Mouse (Mus musculus): ENCODE data around the gene Ddx58. TPM values are rescaled to one million over a fixed set of nuclear protein-coding genes. Genes with fewer than 3 reads are reported as not detected.

Ddx58 gene
- polyA plus RNA-seq, 1 experiment, result 58.4 TPM

DNA sequence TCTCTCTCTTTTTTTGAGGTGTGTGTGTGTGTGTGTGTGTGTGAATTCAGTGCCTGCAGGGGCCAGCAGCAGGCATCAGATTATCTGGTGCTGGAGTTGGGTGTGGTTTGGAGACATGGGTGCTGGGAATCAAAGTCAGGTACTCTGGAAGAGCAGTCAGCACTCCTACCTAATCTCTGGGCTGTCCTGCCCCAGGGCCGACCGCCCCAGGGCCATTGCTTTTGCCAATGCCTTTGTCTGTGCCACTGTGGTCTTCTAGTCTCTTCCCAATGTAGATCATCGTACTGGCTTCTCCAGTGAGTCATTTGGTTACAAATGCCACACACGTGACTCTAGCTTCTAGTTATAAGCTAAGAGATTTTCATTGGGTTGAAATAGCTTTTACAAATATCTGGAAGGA, 84.9 kb downstream of the Ddx58 start:
- TF ChIP-seq CTCF (IDR thresholded peaks at IDR 0.05; ENCODE audit: borderline replicate concordance, insufficient read depth, low read length) (no peak), POLR2A (IDR thresholded peaks at IDR 0.05; ENCODE audit: low read depth, low read length) (no peak)
- H3K27ac ChIP-seq (ENCODE audit: insufficient read depth, low read length), result no peak overlapping the region
- peaks cover 5% of the 10 kb centered on the region; the same call in 1 of the 2 replicates for H3K4me1 ChIP-seq (ENCODE audit: control insufficient read depth, insufficient read depth, low read length)
- H3K4me3 ChIP-seq (ENCODE audit: insufficient read depth, low read length), result no peak overlapping the region

Other genes with a start within 250 kb of the Ddx58 start
- 44.6 and 46.0 TPM in 2 replicates for gene Aco1, start 96.7 kb downstream of the Ddx58 start, polyA plus RNA-seq (2011; ENCODE audit: insufficient read length, low read depth, missing spikeins)
- gene Smim27, start 29.8 kb upstream of the Ddx58 start, polyA plus RNA-seq (2011; ENCODE audit: insufficient read length, low read depth, missing spikeins), result 9.6 and 10.8 TPM in 2 replicates
- gene Topors, start 30.0 kb upstream of the Ddx58 start, polyA plus RNA-seq (2011; ENCODE audit: insufficient read length, low read depth, missing spikeins), result 39.4 and 42.0 TPM in 2 replicates
- gene Ndufb6, start 39.6 kb upstream of the Ddx58 start, polyA plus RNA-seq (2011; ENCODE audit: insufficient read length, low read depth, missing spikeins), result 133 and 135 TPM in 2 replicates
- 0.23 TPM in 1 of 2 replicates, not detected in the other for gene Tmem215, start 232.4 kb upstream of the Ddx58 start, polyA plus RNA-seq (2011; ENCODE audit: insufficient read length, low read depth, missing spikeins)